Mouse (Mus musculus): ENCODE data around the gene Tnc. TPM values are rescaled to one million over a fixed set of nuclear protein-coding genes. Genes with fewer than 3 reads are reported as not detected.

Gene Tnc
- polyA plus RNA-seq, 1 experiment from 2014 or later, result 19.3 TPM

Other genes with a start within 250 kb of the Tnc start
- gene Tnfsf8, start 185.7 kb downstream of the Tnc start, polyA plus RNA-seq (2016; fragmentation: Nextera tagmentation; extraction: Ambion mirVana), result 0.08 TPM in 1 of 2 replicates, not detected in the other

Measured in hindbrain, embryonic 12.5 days (tissue).